Mouse (Mus musculus): ENCODE data around the gene Akap8l.

DNA sequence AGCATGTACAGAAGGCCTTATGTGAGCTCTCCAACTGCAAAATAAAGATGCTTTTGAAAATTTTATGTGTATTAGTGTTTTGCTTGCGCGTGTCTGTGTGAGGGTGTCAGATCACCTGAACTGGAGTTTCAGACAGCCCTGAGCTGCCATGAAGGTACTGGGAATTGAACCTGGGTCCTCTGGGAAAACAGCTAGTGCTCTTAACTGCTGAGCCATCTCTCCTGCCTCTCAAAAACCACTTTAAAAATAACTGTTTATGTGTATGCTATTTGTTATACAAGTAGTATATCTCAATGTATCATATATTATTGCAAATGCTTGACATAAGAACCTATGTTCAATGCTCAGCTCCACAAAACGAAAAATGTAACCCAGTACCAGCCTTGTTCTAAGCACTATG, 862 bp upstream of the Akap8l start:
- TF ChIP-seq POLR2A (IDR thresholded peaks at IDR 0.05; ENCODE audit: borderline replicate concordance, extremely low read depth, insufficient read depth, insufficient read length, poor library complexity, severe bottlenecking) (no peak), CTCF (IDR thresholded peaks at IDR 0.05; ENCODE audit: borderline replicate concordance, extremely low read depth, insufficient read depth, insufficient read length) (no peak)
